Mouse (Mus musculus) forebrain, embryonic 16.5 days (tissue): ENCODE measurements around the gene Cbx4. TPM values are rescaled to one million over a fixed set of nuclear protein-coding genes. Genes with fewer than 3 reads are reported as not detected.

ENCODE experiments used
- ATAC-seq: fragments of 200-750 bp; cut with Nextera tagmentation; 2 replicates; pipeline ENCODE4 v1.8.0; 2017; ENCODE audit warnings: mild to moderate bottlenecking, moderate library complexity
- H3K27ac ChIP-seq: fragments of 300-500 bp; sonication (generic); 2 replicates; pipeline ENCODE4 v1.5.1; 2014; ENCODE audit warnings: low read length, control low read depth
- H3K27me3 ChIP-seq: fragments of 300-500 bp; sonication (generic); replicated peaks from 2 replicates; pipeline ENCODE4 v1.6.1; 2014; ENCODE audit warnings: low read length; ENCODE audit not compliant: control insufficient read depth, insufficient read depth
- H3K36me3 ChIP-seq: fragments of 300-500 bp; sonication (generic); 2 replicates; pipeline ENCODE4 v1.6.1; 2014; ENCODE audit not compliant: control insufficient read depth, insufficient read depth
- H3K4me1 ChIP-seq: fragments of 300-500 bp; sonication (generic); replicated peaks from 2 replicates; pipeline ENCODE4 v1.6.1; 2014; ENCODE audit warnings: low read length; ENCODE audit not compliant: control insufficient read depth, insufficient read depth
- H3K4me2 ChIP-seq: fragments of 300-500 bp; sonication (generic); 2 replicates; pipeline ENCODE4 v1.6.1; 2014; ENCODE audit warnings: mild to moderate bottlenecking, low read length, control low read depth
- H3K4me3 ChIP-seq: fragments of 300-500 bp; sonication (generic); replicated peaks from 2 replicates; pipeline ENCODE4 v1.5.1; 2014; ENCODE audit warnings: mild to moderate bottlenecking, low read length, control low read depth
- H3K9ac ChIP-seq: fragments of 300-500 bp; sonication (generic); replicated peaks from 2 replicates; pipeline ENCODE4 v1.6.1; 2014; ENCODE audit warnings: low read depth, low read length, control low read depth
- H3K9me3 ChIP-seq: fragments of 300-500 bp; sonication (generic); 2 replicates; pipeline ENCODE4 v1.6.1; 2016; ENCODE audit warnings: low read length; ENCODE audit not compliant: control insufficient read depth
- WGBS: fragments of 180-500 bp; shearing (Covaris S2); extraction: QIAGEN DNeasy Blood & Tissue Kit; methylation state at CpG from one replicate; pipeline ENCODE4 v1.1.7; 2014; 5-methylcytosine and 5-hydroxymethylcytosine counted together
- polyA plus RNA-seq: library from polyadenylated mRNA; unstranded; fragments of >200 nt; fragmentation: Nextera tagmentation; extraction: Ambion mirVana; gene quantifications from 2 replicates; pipeline ENCODE4 v1.2.1, GENCODE M21; 2015

The Cbx4 gene
- polyA plus RNA-seq, 1 experiment from 2014 or later, result 18.5 TPM

GRCm38 (mm10) chr11:119039732-119040512 is 46.1 kb downstream of the Cbx4 start:
- H3K4me1 ChIP-seq, result peaks cover 67% of the 10 kb centered on the region
- 6% methylated on average over 21 of the region's 21 CpGs for WGBS
- peaks cover 47% of the 10 kb centered on the region for H3K27me3 ChIP-seq
- ATAC-seq, result no peak
- H3K4me3 ChIP-seq, result peak overlapping the region; percentile 77
- H3K4me2 ChIP-seq, result peak overlapping the region; percentile 78
- H3K36me3 ChIP-seq, result no peaks in the 10 kb centered on the region
- peak overlapping the region; percentile 91 for H3K27ac ChIP-seq
- peak overlapping the region; percentile 96 for H3K9ac ChIP-seq
- no peaks in the 10 kb centered on the region for H3K9me3 ChIP-seq

DNA sequence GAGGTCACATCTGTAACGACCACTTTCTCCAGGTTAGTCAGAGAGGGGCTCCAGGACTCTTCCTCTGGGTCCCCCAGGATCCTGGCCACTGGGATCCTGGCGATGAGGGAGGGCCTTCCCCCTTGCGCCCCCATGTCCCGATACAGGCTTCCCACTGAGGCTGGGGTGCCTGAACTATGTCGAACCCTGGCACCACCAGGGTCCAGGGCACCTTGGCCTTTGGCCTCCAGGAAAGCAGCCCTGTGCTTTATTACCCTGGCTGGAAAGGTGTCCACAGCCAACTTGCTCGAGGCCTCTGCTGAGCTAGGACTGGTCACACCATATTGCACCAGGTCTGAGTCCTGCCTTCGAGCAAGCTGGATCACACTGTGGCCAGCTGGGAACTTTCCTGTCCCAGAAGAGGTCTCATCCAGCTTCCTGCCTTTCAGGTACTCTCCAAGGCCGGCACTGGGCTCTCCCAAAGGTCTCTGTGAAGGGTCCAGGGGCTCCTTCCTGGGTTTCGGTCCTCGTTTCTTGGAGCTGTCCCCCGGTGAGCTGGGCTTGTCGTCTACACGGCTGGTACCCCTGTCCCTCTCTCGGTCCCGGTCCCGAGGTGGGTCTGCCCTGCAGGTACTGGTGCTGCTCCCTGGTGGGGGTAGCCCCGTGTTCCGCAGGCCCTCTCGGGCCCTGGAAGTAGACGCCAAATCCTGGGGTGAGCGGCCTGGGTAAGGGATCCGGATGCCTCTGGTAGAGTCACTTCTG is 47.1 kb downstream of the Cbx4 start:
- Histone ChIP-seq H3K4me3 (no peak overlapping the region), H3K27ac (no peak overlapping the region), H3K4me1 (peaks cover 64% of the 10 kb centered on the region), H3K36me3 (no peaks in the 10 kb centered on the region), H3K27me3 (peaks cover 42% of the 10 kb centered on the region), H3K9ac (no peak overlapping the region), H3K4me2 (no peak overlapping the region; the same call in 1 of the 2 replicates), H3K9me3 (no peaks in the 10 kb centered on the region)
- ATAC-seq, result no peak
- WGBS, result 35% methylated on average over 22 of the region's 22 CpGs

DNA sequence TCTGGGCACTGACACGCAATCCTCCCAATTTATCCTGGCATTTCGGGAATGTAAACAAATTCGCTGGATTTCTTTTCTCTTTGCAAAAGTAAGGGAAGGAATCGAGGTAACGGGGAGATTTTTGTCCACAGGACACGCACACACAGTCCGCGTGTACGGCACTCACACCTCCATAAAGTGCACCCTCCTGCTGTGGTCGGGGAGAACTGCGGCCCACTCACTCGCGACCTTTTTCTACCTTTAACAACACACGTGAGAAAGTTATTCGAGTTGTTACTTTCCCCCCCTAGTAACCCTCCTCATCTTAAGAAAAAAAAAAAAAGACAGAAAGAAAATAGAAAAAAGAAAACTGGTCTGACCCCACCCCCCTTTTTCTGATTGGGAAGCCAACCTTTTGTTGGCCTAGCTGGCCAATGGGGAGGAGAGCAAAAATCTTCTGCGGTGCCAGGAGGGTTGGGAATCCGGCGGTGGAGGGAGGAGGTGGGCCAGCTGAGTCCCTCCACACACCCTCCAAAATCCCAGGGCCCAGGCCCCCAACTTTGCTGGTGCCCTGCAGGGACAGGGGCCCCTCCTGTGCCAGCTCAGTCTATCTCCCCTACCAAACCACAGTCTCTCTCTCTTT is 48.1 kb downstream of the Cbx4 start:
- Histone ChIP-seq H3K27me3 (peaks cover 37% of the 10 kb centered on the region), H3K36me3 (no peaks in the 10 kb centered on the region), H3K27ac (no peak overlapping the region), H3K4me1 (peaks cover 64% of the 10 kb centered on the region), H3K9ac (no peak overlapping the region; the same call in 1 of the 2 replicates), H3K4me3 (peak overlapping the region; percentile 47), H3K9me3 (no peaks in the 10 kb centered on the region), H3K4me2 (peak overlapping the region; percentile 79)
- no peak for ATAC-seq
- WGBS, result 8% methylated on average over 18 of the region's 18 CpGs

DNA sequence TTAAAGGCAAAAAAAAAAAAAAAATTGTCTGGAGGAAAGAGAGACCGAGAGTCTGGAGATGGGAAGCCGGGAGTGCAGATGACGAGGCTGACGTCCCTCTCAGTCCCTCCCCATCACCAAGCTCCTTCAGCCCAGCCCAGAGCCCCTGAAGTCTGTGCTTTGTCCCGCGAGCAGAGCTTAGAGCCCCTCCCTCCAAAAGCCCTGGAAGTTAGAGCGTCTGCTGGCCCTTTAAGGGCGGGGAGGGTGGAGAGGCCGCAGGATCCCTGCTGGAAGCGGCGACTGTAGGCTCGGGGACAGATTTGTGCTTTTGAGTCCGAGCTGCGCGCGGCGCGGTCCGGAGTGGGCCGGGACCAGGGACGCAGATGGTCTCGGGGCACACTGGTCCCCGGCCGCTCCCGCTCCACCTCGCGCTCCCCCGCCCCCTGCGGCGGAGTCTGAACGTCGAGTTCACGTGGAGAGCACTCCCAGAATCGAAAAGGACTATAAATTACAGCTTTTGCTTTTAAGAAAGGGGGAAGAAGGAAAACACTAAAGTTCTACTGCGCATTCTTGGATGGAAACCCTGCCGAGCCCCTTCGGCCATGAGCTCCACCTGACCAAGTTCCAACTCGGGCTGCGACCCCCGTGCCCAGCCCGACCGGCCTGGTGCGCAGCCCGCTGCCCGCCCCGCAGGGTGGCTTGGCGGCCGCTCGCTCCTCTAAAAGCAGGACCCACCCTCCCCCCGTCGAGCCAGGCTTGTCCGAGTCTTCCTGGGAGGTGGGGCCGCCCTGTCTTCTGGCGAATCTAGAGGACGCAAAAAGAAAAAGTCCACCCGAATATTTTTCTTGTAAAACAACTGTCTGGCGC is 48.9 kb downstream of the Cbx4 start:
- Histone ChIP-seq H3K4me1 (peaks cover 64% of the 10 kb centered on the region), H3K36me3 (no peaks in the 10 kb centered on the region), H3K4me2 (peak overlapping the region; percentile 79), H3K9me3 (no peaks in the 10 kb centered on the region), H3K27me3 (peaks cover 34% of the 10 kb centered on the region), H3K9ac (peak overlapping the region; percentile 53), H3K4me3 (peak overlapping the region; percentile 47), H3K27ac (no peak overlapping the region)
- no peak for ATAC-seq
- WGBS, result 2% methylated on average over 57 of the region's 57 CpGs

- H3K4me2 ChIP-seq, result no peak overlapping the region
- no peak overlapping the region for H3K27ac ChIP-seq
- no peak overlapping the region for H3K9ac ChIP-seq
- 9% methylated on average over 15 of the region's 15 CpGs for WGBS
- ATAC-seq, result no peak
- H3K9me3 ChIP-seq, result no peaks in the 10 kb centered on the region
- no peaks in the 10 kb centered on the region for H3K36me3 ChIP-seq
- peaks cover 57% of the 10 kb centered on the region for H3K4me1 ChIP-seq
- H3K27me3 ChIP-seq, result peaks cover 27% of the 10 kb centered on the region
- H3K4me3 ChIP-seq, result no peak overlapping the region
Measured at GRCm38 (mm10) chr11:119036447-119036846, 49.6 kb downstream of the Cbx4 start.

DNA sequence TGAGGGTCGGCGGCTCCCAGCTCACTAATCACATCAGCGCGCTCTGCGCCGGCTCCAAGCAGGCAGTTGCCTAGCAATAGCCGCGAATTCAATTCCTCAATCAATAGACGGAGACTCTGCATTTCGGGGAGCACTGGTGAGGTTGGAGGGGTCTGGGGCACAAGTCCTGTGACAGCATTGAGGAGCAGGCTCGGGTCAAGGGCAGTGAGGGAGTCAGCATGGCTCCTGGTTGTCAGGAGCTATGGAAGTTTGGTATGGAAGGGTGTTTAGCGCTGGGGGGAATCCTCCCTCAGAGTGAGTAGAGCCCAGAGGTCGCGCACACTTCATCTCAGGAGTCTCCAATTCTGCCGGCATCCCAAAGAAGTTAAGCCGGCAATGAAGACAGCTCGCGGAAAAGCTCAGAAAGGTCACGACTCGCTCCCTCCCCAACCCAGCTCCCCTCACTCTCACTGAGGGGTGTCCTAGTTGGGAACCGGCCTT is 50.3 kb downstream of the Cbx4 start:
- Histone ChIP-seq H3K27me3 (peaks cover 27% of the 10 kb centered on the region), H3K4me3 (0 out of 2 replicates have a peak overlapping the region, but pooled peaks have one; percentile 3), H3K9ac (no peak overlapping the region), H3K9me3 (no peaks in the 10 kb centered on the region), H3K4me1 (peaks cover 56% of the 10 kb centered on the region), H3K27ac (no peak overlapping the region), H3K4me2 (peak overlapping the region; percentile 18; the same call in 1 of the 2 replicates), H3K36me3 (no peaks in the 10 kb centered on the region; the same call in 1 of the 2 replicates)
- no peak for ATAC-seq
- 4% methylated on average over 21 of the region's 21 CpGs for WGBS

GRCm38 (mm10) chr11:119035094-119035685 is 50.8 kb downstream of the Cbx4 start:
- 3% methylated on average over 21 of the region's 21 CpGs for WGBS

GRCm38 (mm10) chr11:119034635-119035034 is 51.4 kb downstream of the Cbx4 start:
- Histone ChIP-seq H3K4me2 (peak overlapping the region; percentile 31), H3K4me3 (0 out of 2 replicates have a peak overlapping the region, but pooled peaks have one; percentile 3), H3K9me3 (no peaks in the 10 kb centered on the region), H3K27ac (no peak overlapping the region), H3K4me1 (peaks cover 50% of the 10 kb centered on the region), H3K9ac (no peak overlapping the region), H3K27me3 (peaks cover 27% of the 10 kb centered on the region), H3K36me3 (peaks cover 2% of the 10 kb centered on the region; the same call in 1 of the 2 replicates)
- no peak for ATAC-seq
- WGBS, result 5% methylated on average over 19 of the region's 19 CpGs

More at GRCm38 (mm10) chr11:119035094-119035685, 50.8 kb downstream of the Cbx4 start:
- H3K9me3 ChIP-seq, result no peaks in the 10 kb centered on the region
- no peak overlapping the region for H3K27ac ChIP-seq
- no peak overlapping the region for H3K9ac ChIP-seq
- peaks cover 27% of the 10 kb centered on the region for H3K27me3 ChIP-seq
- H3K36me3 ChIP-seq, result peaks cover 2% of the 10 kb centered on the region; the same call in 1 of the 2 replicates
- 0 out of 2 replicates have a peak overlapping the region, but pooled peaks have one; percentile 3 for H3K4me3 ChIP-seq
- no peak for ATAC-seq
- H3K4me1 ChIP-seq, result peaks cover 56% of the 10 kb centered on the region
- H3K4me2 ChIP-seq, result peak overlapping the region; percentile 18; the same call in 1 of the 2 replicates
